Mouse (Mus musculus) left cerebral cortex, postnatal 25 days (tissue): Measurements from ENCODE around the gene Spata31d1d. TPM values are rescaled to one million over a fixed set of nuclear protein-coding genes. Genes with fewer than 3 reads are reported as not detected.

Experiments used
- DNase-seq, 2 experiments: peaks; one replicate each; pipeline ENCODE4 v3.0.0; 2022; ENCODE audit warnings: low spot score in 2 of 2, mixed read lengths in 1 of 2
- intact Hi-C: fragments of 180-260 bp; cut with DNase I; formaldehyde crosslinking; loops from one replicate; pipeline ENCODE4 v1.15.1; 2025
- total RNA-seq, 2 experiments: library from RNA; stranded (reverse); gene quantifications; 2 replicates each; pipeline ENCODE4 v1.2.3; 2021

Spata31d1d gene
- total RNA-seq, 2 experiments from 2014 or later: not detected

DNA sequence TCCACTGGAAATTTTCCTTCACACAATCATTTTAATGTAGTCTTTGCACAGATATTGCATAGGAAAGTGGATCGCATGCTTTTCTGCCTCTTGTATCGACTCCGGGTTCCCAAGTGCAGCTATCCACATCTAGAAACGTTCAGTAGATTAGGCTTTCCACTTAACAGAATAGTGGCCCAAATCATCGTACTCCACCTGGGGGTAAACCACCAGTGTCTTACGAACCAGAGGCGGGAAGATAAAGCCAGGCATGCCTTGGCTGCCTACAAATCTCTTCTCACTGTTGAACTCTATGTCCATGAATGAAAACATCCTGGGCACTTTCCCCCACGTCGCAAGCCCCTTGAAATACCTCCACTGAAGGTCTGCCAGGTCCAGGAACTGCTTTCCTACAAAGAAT is 42.2 kb downstream of the Spata31d1d start:
- intact Hi-C loops: no loop called here
- no peak for DNase-seq

DNA sequence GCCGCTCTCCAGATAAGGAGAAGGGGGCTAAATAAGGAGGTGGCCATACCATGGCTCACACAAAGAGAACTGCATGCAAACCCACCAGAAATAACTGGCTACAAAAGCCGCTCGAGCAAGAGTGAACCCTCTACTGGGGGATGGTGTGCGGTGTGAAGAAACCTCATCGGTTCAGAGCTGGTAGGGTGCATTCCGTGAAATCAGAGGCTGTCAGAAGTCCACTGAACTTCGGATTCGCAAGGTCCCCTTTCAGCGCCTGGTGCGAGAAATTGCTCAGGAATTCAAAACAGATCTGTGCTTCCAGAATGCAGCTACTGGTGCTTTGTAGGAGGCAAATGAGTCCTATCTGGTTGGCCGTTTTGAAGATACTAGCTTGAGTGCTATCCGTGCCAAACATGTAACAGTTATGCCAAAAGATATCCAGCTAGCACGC is 43.2 kb downstream of the Spata31d1d start:
- intact Hi-C loops: no loop called here
- peak in 1 of 2 experiments; percentile 49 for DNase-seq

DNA sequence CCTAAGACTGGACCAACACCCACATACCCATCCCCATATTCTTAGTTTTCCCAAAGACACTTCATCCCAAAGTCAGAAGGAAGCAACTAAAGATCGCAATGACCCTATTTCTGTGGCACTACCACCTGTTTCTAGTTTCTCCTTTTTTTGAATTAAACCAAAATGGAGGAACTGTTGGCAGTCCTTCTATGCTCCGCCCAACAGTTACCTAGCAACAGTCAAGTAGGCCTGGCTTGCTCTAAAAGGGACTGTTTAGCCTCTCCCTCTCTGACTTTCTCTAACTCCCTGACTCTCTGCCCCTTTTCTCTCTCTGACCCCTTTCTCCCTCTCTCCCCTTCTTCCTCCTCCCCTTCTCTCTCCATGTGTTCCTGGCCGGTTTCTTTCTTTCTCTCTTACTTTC is 46.3 kb downstream of the Spata31d1d start:
- no peak for DNase-seq
- intact Hi-C loops: no loop called here

DNA sequence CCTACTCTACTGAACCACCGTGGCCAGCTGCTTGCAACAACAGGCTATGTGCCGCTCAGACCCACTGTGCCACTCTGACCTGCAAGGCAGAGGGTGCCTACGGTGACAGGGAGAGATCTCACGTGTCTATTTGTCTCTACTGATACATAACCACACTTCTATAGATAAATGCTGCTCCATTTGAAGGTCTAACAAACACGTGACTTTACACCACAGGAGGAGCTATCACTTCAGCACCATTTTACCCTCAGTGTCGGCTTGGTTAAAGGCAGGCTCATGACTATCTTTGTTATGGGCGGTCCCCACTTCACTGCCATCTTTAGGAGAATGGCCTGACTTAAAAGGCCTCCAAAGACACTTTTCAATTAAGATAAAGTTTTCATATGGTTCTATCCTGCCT is 48.9 kb downstream of the Spata31d1d start:
- no peak for DNase-seq
- intact Hi-C loops: no loop called here

DNA sequence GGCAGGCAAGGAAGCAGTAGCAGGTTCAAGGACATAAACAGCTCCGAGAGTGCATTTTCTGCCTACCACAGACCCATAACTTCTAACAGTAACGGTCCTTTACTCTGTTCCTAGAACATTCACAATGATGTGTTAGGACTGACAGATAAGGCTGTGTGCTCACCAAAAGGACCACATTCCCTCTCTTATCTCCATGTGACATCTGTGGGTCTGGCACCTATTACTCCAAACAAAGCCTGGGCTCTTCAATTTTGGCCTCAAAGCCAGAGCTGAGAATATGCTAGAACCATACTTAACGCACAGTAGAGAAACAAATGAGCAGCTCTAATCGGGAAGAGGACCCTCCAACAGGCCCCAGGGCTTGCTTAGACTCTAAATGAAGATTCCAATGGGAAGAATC is 51.6 kb downstream of the Spata31d1d start:
- DNase-seq: no peak
- intact Hi-C loops: loop anchor here (5.0 kb wide), 1 partner anchor 47 kb away; no protein-coding TSS in a partner anchor

DNA sequence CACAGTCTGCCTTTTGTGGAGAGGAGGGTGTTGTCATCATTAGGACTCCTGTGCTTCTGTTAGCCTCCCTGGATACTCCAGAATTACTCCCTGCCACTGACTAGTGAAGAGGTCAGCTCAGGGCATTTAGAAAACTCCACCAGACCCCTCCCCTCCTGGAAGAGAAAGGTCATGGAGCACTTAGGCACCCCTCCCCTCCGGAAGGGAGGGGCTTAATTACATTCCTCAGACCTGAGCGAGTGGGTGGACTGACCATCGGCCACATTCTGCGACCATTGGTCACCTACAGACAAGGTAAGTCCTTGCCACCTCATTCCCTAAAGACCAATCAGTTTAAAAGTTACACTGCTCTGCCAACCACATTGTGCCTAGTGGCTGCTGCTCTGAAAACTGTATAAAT is 52.2 kb downstream of the Spata31d1d start:
- intact Hi-C loops: loop anchor here (5.0 kb wide), 1 partner anchor 48 kb away; no protein-coding TSS in a partner anchor
- DNase-seq: no peak

DNA sequence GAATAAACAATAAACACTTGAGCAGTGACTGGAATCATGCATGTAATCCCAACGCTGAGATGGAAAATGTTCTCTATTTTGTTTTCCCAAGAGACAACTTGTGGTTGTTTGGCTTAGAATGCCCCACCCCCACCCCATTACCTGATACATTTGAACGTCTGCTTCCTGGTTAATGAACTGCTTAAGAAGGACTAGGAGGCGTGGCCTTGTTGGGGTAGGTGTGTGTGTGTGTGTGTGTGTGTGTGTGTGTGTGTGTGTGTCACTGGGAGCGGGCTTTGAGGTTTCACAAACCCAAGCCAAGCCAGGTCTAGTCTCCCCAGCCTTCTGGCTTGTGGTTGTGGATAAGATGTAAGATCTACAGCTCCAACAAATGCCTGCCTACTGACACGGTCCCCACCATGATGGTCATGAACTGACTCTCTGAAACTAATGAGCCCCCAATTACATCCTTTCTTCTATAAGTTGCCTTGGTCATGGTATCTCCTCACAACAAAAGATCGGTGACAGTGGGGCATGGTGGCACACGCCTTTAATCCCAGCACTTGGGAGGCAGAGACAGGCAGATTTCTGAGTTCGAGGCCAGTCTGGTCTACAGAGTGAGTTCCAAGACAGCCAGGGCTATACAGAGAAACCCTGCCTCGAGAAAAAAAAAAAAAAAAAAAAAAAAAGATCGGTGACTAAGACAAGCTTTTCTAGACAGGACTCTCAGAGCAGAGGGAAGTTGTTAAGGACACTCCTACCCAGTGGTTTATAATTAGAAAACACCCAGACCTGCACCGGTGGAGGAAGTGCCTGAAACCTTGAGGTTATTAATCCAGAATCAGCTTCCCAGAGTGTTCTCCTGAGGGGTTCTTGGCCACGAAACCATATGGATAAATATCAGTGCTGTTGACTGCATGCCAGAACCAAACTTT is 55.0 kb downstream of the Spata31d1d start:
- intact Hi-C loops: loop anchor here (5.0 kb wide), 1 partner anchor 51 kb away; no protein-coding TSS in a partner anchor
- DNase-seq: no peak

Other genes with a start within 250 kb of the Spata31d1d start
- gene Agtpbp1, start 146.5 kb downstream of the Spata31d1d start, total RNA-seq: 100 to 1,000 TPM; 340 to 341 TPM
- 10 to 100 TPM; 87.9 to 91.5 TPM for gene Naa35, start 146.5 kb downstream of the Spata31d1d start, total RNA-seq
- gene Golm1, start 55.9 kb downstream of the Spata31d1d start, total RNA-seq: 10 to 100 TPM; 19.9 to 20.9 TPM
- not detected for gene 4921517D22Rik, start 37.6 kb downstream of the Spata31d1d start, total RNA-seq
- gene Spata31d1a, start 21.4 kb downstream of the Spata31d1d start, total RNA-seq: under 1 TPM; 0.11 to 0.14 TPM
- gene Spata31d1b, start 19.5 kb downstream of the Spata31d1d start, total RNA-seq: under 1 TPM in 1 of 2 experiments, not detected in 1; 0.07 TPM
- 1 to 10 TPM in 1 of 2 experiments, under 1 TPM in 1; 0.87 to 1.4 TPM for gene 1700014D04Rik, start 15.0 kb upstream of the Spata31d1d start, total RNA-seq
- gene Isca1, start 38.1 kb upstream of the Spata31d1d start, total RNA-seq: 100 to 1,000 TPM; 147 to 156 TPM
- gene Gm49354, start 50.5 kb upstream of the Spata31d1d start, total RNA-seq: not detected
- 10 to 100 TPM; 61.0 to 64.3 TPM for gene Tut7, start 91.4 kb upstream of the Spata31d1d start, total RNA-seq